ENCODE assay signal across 17 mouse cellular contexts in the genomic region with DNA sequence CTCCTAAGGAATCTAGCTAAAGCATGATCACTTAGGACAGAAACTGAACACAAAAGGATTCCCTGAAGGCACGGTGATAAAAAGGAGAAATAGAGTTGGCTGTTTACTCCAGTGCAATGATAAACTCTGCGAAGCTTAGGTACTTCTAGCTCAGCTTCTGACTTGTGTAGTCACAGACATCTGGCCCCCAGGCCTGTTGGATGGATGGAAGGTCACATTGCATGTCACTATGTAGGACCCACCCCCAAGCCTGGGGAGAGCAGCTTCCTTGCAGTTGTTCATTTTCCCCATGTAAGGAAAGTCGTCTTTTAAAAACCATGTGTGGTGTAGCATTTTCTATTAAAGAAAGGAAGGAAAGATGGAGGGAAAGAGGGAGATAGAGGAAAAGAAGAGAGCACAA.
DNase-seq lines count a peak whose midpoint lies in the region; ATAC-seq and TF ChIP-seq lines count a peak whose summit lies in the region.
"Had no signal": no experiment of that assay in that cellular context is flagged by ENCODE, and none has a peak within 500 bp of the region (broad histone marks: within the 10 kb centered on the region; RNA-seq: fewer than 3 reads in every experiment).

No protein-coding gene starts in this region.

- TF ChIP-seq CTCF in heart, adult 2 months (IDR thresholded peaks at IDR 0.05) = no peak
- no peak for TF ChIP-seq CTCF in midbrain, postnatal 0 days (IDR thresholded peaks at IDR 0.05)

- TF ChIP-seq EP300 in heart, adult 2 months (IDR thresholded peaks at IDR 0.05; ENCODE audit: insufficient read depth, low read depth, low read length) = no peak

- no peaks in the 10 kb centered on the region for H3K36me3 ChIP-seq in heart, embryonic 14.5 days (ENCODE audit: control insufficient read depth, insufficient read depth, low read length)
- H3K36me3 ChIP-seq in heart, adult 2 months (ENCODE audit: control insufficient read depth, insufficient read depth, low read length) = no peaks in the 10 kb centered on the region
- no peaks in the 10 kb centered on the region for H3K36me3 ChIP-seq in lung, embryonic 16.5 days (ENCODE audit: control insufficient read depth, insufficient read depth, low read length)
- H3K36me3 ChIP-seq in embryonic facial prominence, embryonic 12.5 days = no peaks in the 10 kb centered on the region
- no peaks in the 10 kb centered on the region for H3K36me3 ChIP-seq in stomach, embryonic 15.5 days
- H3K36me3 ChIP-seq in midbrain, postnatal 0 days (ENCODE audit: insufficient read depth, low read length) = no peaks in the 10 kb centered on the region
- H3K36me3 ChIP-seq: liver, embryonic 12.5 days had no signal

- no peak for TF ChIP-seq POLR2A in heart, adult 2 months (IDR thresholded peaks at IDR 0.05; ENCODE audit: insufficient read depth, low read depth, low read length)

- H3K27ac ChIP-seq in heart, embryonic 14.5 days (replicated peaks in 1 of 2; ENCODE audit: control insufficient read depth in 1 of 2, insufficient read depth in 1 of 2, low read depth in 2 of 2, low read length in 2 of 2) = peak overlapping the region; percentile 19 to 34; a peak in 2 of 4 replicates
- H3K27ac ChIP-seq in heart, adult 2 months = no peak overlapping the region
- peak overlapping the region; percentile 39; the same call in 1 of the 2 replicates for H3K27ac ChIP-seq in lung, embryonic 16.5 days (ENCODE audit: low read length)
- peak overlapping the region; percentile 87 for H3K27ac ChIP-seq in embryonic facial prominence, embryonic 12.5 days
- H3K27ac ChIP-seq in stomach, embryonic 15.5 days = peak overlapping the region; percentile 57
- no peak overlapping the region for H3K27ac ChIP-seq in midbrain, postnatal 0 days (ENCODE audit: low read depth, low read length)
- H3K27ac ChIP-seq: hindbrain, embryonic 14.5 days; left cerebral cortex, adult 2 months; liver, embryonic 12.5 days had no signal

- H3K9ac ChIP-seq in heart, embryonic 14.5 days (ENCODE audit: low read length) = no peak overlapping the region
- H3K9ac ChIP-seq in heart, adult 2 months (ENCODE audit: low read depth, low read length) = no peak overlapping the region
- H3K9ac ChIP-seq in lung, embryonic 16.5 days (ENCODE audit: low read length) = no peak overlapping the region
- no peak overlapping the region for H3K9ac ChIP-seq in embryonic facial prominence, embryonic 12.5 days
- H3K9ac ChIP-seq in stomach, embryonic 15.5 days = no peak overlapping the region
- H3K9ac ChIP-seq in midbrain, postnatal 0 days (replicated peaks; ENCODE audit: low read length, poor library complexity, severe bottlenecking) = no peak overlapping the region
- H3K9ac ChIP-seq: hindbrain, embryonic 14.5 days; liver, embryonic 12.5 days had no signal

- H3K9me3 ChIP-seq in heart, embryonic 14.5 days (ENCODE audit: control insufficient read depth, low read length) = no peaks in the 10 kb centered on the region
- H3K9me3 ChIP-seq in lung, embryonic 16.5 days (ENCODE audit: control insufficient read depth, low read length) = no peaks in the 10 kb centered on the region
- H3K9me3 ChIP-seq in embryonic facial prominence, embryonic 12.5 days = no peaks in the 10 kb centered on the region
- H3K9me3 ChIP-seq in stomach, embryonic 15.5 days = no peaks in the 10 kb centered on the region
- no peaks in the 10 kb centered on the region for H3K9me3 ChIP-seq in midbrain, postnatal 0 days (ENCODE audit: low read length)
- H3K9me3 ChIP-seq: liver, embryonic 12.5 days had no signal

- intact Hi-C loops in heart, adult 2 months (cut with DNase I) = no loop called here

- H3K27me3 ChIP-seq in heart, embryonic 14.5 days (ENCODE audit: control insufficient read depth, insufficient read depth, low read length) = no peaks in the 10 kb centered on the region
- no peaks in the 10 kb centered on the region for H3K27me3 ChIP-seq in heart, adult 2 months (ENCODE audit: control insufficient read depth, insufficient read depth, low read length)
- H3K27me3 ChIP-seq in lung, embryonic 16.5 days (ENCODE audit: control insufficient read depth, insufficient read depth, low read depth, low read length) = no peaks in the 10 kb centered on the region
- H3K27me3 ChIP-seq in embryonic facial prominence, embryonic 12.5 days = no peaks in the 10 kb centered on the region
- no peaks in the 10 kb centered on the region for H3K27me3 ChIP-seq in stomach, embryonic 15.5 days (replicated peaks)
- no peaks in the 10 kb centered on the region for H3K27me3 ChIP-seq in midbrain, postnatal 0 days (ENCODE audit: insufficient read depth, low read length)
- H3K27me3 ChIP-seq: liver, embryonic 12.5 days had no signal

- H3K4me2 ChIP-seq in heart, embryonic 14.5 days (ENCODE audit: low read length) = no peak overlapping the region
- no peak overlapping the region for H3K4me2 ChIP-seq in lung, embryonic 16.5 days (ENCODE audit: low read depth, low read length)
- H3K4me2 ChIP-seq in embryonic facial prominence, embryonic 12.5 days (replicated peaks) = no peak overlapping the region
- no peak overlapping the region for H3K4me2 ChIP-seq in stomach, embryonic 15.5 days
- H3K4me2 ChIP-seq in midbrain, postnatal 0 days (ENCODE audit: low read depth, low read length, poor library complexity, severe bottlenecking) = no peak overlapping the region
- H3K4me2 ChIP-seq: hindbrain, embryonic 14.5 days; liver, embryonic 12.5 days had no signal

- H3K4me1 ChIP-seq in heart, embryonic 14.5 days (ENCODE audit: control insufficient read depth in 2 of 2, insufficient read depth in 2 of 2, low read length in 2 of 2) = peaks cover 8 to 16% of the 10 kb centered on the region in 2 experiments; a peak in 3 of 4 replicates
- H3K4me1 ChIP-seq in heart, adult 2 months (ENCODE audit: control insufficient read depth, insufficient read depth, low read length) = no peaks in the 10 kb centered on the region
- H3K4me1 ChIP-seq in lung, embryonic 16.5 days (replicated peaks; ENCODE audit: control insufficient read depth, insufficient read depth, low read length) = peaks cover 3% of the 10 kb centered on the region
- peaks cover 17% of the 10 kb centered on the region for H3K4me1 ChIP-seq in embryonic facial prominence, embryonic 12.5 days
- H3K4me1 ChIP-seq in stomach, embryonic 15.5 days = no peaks in the 10 kb centered on the region; the same call in 1 of the 2 replicates
- no peaks in the 10 kb centered on the region for H3K4me1 ChIP-seq in midbrain, postnatal 0 days (ENCODE audit: insufficient read depth, low read length)
- H3K4me1 ChIP-seq: liver, embryonic 12.5 days had no signal

- ATAC-seq in heart, embryonic 14.5 days (ENCODE audit: insufficient number of reproducible peaks, insufficient read depth, low FRiP score, low read depth) = no peak
- no peak for ATAC-seq in lung, embryonic 16.5 days (ENCODE audit: low read depth)
- ATAC-seq in embryonic facial prominence, embryonic 12.5 days (ENCODE audit: insufficient number of reproducible peaks, insufficient read depth, low FRiP score, low TSS enrichment) = no peak
- ATAC-seq in stomach, embryonic 15.5 days (ENCODE audit: insufficient read depth, low FRiP score, low read depth) = no peak
- no peak for ATAC-seq in midbrain, postnatal 0 days (ENCODE audit: low FRiP score)
- ATAC-seq: CD4-positive, CD25-positive, alpha-beta regulatory T cell, adult 4 months; forebrain, embryonic 16.5 days; liver, embryonic 12.5 days had no signal

- DNase-seq in heart, adult 2 months = no peak
- DNase-seq in lung, postnatal 36 days = no peak
- DNase-seq in midbrain, postnatal 0 days (ENCODE audit: low spot score) = no peak
- no peak for DNase-seq in c-Kit-positive CD71-positive TER-119-positive erythroid progenitor cells, embryonic 14.5 days (ENCODE audit: low spot score)
- DNase-seq: cerebellum, adult 18-20 months; gastrocnemius, postnatal 36 days; right cerebral cortex, postnatal 14 days; thymus, postnatal 36 days had no signal

- WGBS in heart, embryonic 14.5 days = 65% methylated on average over 3 of the region's 3 CpGs
- 68% methylated on average over 3 of the region's 3 CpGs for WGBS in heart, adult 2 months
- 60% methylated on average over 3 of the region's 3 CpGs for WGBS in lung, embryonic 16.5 days
- 37% methylated on average over 3 of the region's 3 CpGs for WGBS in embryonic facial prominence, embryonic 12.5 days
- WGBS in stomach, embryonic 15.5 days = 46% methylated on average over 3 of the region's 3 CpGs
- WGBS in midbrain, postnatal 0 days = 83% methylated on average over 3 of the region's 3 CpGs

- no peak overlapping the region for H3K4me3 ChIP-seq in heart, embryonic 14.5 days (ENCODE audit: control insufficient read depth in 1 of 2, insufficient read depth in 1 of 2, low read depth in 1 of 2, low read length in 2 of 2)
- no peak overlapping the region for H3K4me3 ChIP-seq in heart, adult 2 months
- H3K4me3 ChIP-seq in lung, embryonic 16.5 days (ENCODE audit: low read length) = no peak overlapping the region
- H3K4me3 ChIP-seq in embryonic facial prominence, embryonic 12.5 days = no peak overlapping the region
- no peak overlapping the region for H3K4me3 ChIP-seq in stomach, embryonic 15.5 days (replicated peaks)
- H3K4me3 ChIP-seq in midbrain, postnatal 0 days (ENCODE audit: low read depth, low read length) = no peak overlapping the region
- H3K4me3 ChIP-seq: left cerebral cortex, adult 2 months; liver, embryonic 12.5 days had no signal

- H3K79me2 ChIP-seq in heart, adult 2 months (replicated peaks; ENCODE audit: control insufficient read depth, insufficient read depth, low read length) = no peaks in the 10 kb centered on the region

Comparison
In these comparisons a context has a peak if more than half of its experiments do, and no peak if none do; other contexts are left out.
1. H3K27ac ChIP-seq: peak in heart, embryonic 14.5 days (2 of 2), lung, embryonic 16.5 days (single experiment), embryonic facial prominence, embryonic 12.5 days (single experiment) and stomach, embryonic 15.5 days (single experiment); none in heart, adult 2 months (single experiment) and midbrain, postnatal 0 days (single experiment).